Mouse (Mus musculus) spleen, adult 18-20 months (tissue): ENCODE data around the gene Plcb4.

Experiments
- DNase-seq, 2 experiments: peaks; one replicate each; pipeline ENCODE4 v3.0.0; 2022; ENCODE audit warnings: mixed read lengths in 2 of 2

Gene Plcb4

GRCm38 (mm10) chr2:135761226-135761802 is 102.5 kb downstream of the Plcb4 start:
- DNase-seq, result no peak

DNA sequence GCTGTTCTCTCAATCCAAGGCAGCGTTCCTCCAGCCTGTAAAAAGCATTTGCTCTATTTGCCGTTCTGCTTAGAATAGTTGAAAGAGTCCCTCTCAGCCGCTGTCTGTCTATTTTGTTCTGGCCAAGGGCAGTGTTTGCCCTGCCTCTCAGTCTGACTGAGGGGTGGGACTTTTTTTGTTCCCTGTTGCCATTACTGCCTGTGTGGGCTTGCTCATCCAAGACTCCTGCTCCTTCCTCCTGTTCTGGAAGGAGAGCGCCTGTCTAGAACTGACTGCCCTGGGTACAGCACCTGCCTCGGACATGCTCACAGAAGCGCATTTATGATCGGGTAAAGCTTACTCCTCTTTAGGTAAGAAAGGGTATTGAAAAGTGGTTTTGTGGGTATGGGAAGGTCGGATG is 105.9 kb downstream of the Plcb4 start:
- DNase-seq, result no peak

DNA sequence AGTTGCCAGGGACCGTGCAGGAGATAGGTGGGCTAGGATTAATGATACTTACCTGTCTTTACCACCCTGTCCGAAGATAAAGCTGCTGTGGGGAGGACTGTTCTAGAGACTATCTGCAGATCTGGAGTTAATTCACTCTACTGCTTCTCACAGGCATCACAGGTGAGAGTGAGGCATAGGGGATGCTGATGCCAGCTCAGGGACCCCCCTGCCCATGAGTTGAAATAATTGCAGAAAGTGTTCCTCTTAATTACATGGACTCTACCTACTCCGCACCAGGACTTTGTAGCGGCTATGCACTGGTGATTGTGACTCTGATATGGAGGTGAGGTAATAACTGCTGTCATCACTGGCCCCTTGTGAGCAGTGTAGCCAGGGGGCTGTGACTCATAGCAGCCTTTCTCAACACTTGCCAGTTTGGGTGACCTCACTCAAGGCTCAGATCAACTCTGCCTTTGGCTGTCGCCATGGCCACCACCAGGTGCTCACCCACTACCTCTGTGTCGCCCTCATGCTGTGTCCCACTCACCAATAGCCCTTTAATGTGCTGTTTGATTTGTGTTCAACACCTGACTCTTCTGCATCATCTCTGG is 107.8 kb downstream of the Plcb4 start:
- no peak for DNase-seq

- no peak for DNase-seq
Observed at GRCm38 (mm10) chr2:135767535-135767934, 108.7 kb downstream of the Plcb4 start.

DNA sequence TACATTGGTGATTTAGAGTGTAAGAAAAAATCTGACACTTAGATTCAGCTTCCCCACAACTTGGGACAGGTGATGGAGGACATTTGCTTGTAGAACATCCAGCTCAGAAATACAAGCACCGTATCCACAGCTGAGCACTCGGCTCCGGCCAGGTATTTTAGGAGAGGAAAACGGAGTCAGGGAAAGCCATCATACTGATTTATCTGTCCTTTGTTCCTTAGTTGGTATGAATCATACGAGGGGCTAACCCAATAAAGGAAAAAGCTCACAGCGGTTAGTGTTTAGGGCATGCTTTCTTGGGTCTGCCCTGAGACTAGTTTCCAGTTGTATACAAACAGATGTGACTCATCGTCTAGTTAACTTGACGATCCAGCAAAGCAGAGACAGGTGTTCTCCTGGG is 110.9 kb downstream of the Plcb4 start:
- DNase-seq, result no peak

DNA sequence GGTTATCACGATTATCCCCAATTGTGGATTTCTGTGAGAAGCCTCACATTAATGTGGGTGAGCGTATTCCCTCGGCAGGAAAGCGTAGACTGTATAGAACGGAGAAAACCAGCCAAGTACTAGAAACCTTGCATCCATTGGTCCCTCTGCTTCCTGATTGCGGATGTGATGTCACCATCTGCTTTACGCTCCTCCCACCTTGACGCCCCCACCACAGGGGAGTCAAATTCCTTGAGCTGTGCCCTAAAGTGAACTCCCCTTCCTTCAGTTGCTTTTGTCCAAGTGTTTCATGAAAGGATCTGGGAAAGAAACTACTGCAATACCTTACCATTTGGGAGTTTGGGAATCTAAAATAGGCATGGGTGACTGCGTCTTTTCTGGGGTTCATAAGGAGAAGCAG is 111.4 kb downstream of the Plcb4 start:
- no peak for DNase-seq

GRCm38 (mm10) chr2:135773194-135773972 is 114.6 kb downstream of the Plcb4 start:
- DNase-seq, result no peak

- no peak for DNase-seq
Observed at GRCm38 (mm10) chr2:135775026-135775425, 116.2 kb downstream of the Plcb4 start.

DNA sequence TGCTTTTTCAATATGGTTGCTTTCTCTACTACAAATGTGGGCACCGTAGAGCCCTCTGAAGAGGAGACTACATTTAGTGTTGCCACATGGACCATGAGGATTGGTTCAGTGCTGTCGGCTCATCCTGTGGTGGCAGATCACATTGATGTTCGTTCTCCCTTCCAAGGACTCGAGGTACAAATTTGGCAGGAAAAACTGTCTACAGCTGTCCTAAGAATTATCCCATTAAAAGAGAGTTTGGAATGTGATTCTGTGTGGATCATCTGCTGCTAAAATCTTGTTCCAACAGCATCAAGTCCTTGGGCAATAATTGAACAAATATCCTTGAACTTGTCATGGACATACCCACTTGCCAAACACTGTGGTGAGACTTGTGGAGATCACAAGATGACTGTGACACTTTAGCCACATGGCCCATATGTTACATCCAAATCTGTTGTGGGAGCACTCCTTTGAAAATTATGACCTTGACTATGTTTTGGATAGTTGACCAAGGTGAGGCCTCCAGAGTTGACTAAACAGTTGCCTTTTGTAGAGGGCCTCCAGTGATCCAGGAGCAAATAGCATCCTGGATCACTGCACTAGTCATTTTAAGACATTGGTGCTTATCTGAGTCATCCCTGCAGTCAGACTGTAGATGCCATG is 117.4 kb downstream of the Plcb4 start:
- no peak for DNase-seq

DNA sequence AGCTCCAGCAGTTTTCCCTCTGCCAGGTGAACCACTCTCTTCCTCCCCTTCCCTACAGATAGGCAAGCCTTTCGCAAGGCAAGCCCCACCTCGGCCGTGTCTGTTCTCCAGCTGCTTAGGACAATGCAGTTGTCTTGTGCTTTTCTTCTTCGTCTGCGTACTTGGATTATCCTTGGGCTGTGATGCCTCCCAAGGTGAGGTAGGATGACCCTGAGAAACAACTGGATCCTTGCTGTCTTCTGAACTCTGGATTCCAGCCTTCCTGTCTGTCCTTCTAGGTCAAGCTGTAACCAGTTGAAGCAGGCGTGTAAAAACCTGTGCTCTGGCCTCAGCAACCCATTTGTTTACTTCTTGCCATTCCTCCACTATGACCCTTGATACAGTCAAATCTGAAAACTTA is 122.6 kb downstream of the Plcb4 start:
- DNase-seq, result no peak

GRCm38 (mm10) chr2:135787415-135787814 is 128.6 kb downstream of the Plcb4 start:
- DNase-seq, result no peak

DNA sequence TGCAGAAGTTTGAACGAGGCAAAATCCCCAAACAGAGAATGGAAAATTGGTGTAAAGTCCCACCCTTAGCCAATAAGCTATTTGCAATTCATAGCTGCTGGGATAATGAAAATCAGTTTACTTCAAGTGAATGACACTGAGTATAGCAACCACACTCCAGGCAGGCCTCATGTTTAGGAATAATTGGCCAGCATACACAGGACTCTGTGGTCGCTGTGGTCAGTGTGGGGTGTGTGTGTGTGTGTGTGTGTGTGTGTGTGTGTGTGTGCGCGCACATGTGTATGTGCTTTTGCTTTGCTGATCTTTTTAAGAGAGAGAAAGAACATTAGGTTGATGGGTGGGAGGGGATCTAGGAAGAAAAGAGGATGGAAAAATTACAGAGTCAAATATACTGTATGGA is 134.1 kb downstream of the Plcb4 start:
- DNase-seq, result no peak

- no peak for DNase-seq
Observed at GRCm38 (mm10) chr2:135796684-135797083, 137.9 kb downstream of the Plcb4 start.

GRCm38 (mm10) chr2:135797677-135798546 is 139.1 kb downstream of the Plcb4 start:
- DNase-seq, result peak in 1 of 2 experiments; percentile 11

DNA sequence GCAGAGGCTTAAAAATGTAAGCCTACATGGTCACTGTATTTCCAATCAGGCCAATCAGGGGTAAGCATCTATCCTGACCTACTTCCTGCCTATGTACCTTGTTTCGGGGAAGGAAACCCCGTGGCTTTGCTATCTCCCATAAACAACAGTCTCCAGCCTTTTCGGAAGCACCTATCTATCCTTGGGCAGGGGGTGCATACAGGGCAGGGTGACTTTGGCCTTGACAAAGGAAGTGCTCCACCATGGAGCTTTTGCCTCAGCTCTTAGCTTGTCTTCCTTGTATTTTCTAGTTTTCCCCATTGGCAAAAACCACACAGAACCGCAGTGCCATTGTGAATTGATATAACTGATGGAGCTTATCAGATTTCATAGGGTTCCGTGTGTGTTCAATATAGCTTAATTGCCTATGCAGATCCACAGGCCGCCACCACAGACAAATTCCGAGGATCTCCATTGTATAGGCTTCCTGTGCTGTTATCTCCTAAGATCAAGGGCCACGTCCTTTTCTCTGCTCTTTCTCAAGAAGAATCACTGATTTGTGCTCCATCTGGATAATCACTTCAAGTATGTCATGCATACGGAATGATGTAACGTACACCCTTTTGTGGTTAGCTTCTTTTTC is 140.4 kb downstream of the Plcb4 start:
- DNase-seq, result no peak

DNA sequence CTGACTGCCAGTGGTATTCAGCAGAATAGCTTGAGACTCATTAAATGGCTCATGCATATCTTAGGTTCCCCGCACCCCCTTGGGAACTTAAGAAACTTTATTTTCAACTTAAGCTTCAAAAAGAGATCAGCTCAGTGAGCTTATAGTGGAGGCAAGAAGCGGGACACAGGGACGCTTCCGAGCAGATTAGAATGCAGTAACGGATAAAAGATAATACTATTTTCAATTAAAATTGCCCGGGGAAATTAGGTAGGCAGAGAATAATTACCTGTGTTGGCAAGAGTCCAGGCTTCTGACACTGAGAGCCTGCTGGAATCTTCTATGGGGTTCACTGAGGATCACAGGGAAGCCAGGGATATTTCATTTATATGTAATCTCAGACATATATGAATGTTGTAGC is 141.6 kb downstream of the Plcb4 start:
- DNase-seq, result no peak

GRCm38 (mm10) chr2:135802878-135803450 is 144.2 kb downstream of the Plcb4 start:
- DNase-seq, result no peak

GRCm38 (mm10) chr2:135805748-135806685 is 147.2 kb downstream of the Plcb4 start:
- no peak for DNase-seq

DNA sequence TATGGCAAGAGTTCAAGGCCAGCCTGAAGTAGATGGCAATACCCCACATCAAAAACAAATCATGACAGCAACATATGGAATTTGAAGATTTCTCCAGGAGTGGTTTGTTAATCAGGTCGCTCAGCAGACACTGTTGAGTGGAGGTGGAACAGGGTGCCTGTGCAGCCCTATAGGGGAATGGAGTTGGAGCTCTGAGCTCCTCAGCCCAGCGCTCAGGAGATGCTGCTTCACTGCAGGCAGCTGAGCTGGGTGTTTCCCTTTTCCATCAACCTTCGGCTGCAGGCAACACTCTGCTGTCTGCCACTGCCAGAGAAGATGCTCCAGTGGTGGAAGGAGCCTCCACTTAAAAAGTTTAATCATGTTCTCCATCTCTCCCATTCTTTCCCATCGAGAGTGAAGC is 149.5 kb downstream of the Plcb4 start:
- DNase-seq, result no peak

DNA sequence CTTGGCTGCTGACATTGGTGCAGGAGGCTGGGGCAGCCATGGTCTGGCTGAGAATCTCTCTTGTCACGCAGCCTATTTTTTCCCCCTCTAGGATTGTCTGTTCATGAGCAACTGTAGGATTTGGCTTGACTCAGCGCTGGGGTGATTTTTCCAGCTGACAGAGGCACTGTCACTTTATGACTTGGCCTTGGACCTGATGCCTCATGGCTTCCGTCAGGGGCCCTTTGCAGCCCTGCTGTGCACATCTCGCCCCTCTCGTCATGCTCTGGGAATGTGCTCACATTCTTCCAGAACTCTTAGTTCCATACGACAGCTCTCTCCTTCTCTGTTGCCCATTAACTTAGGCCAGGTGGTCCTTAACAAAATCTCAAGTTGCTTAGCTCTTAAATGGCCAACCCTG is 152.0 kb downstream of the Plcb4 start:
- no peak for DNase-seq
